Mouse (Mus musculus) layer of hippocampus, adult 18-20 months (tissue): ENCODE data around the gene Col9a1. TPM values are rescaled to one million over a fixed set of nuclear protein-coding genes. Genes with fewer than 3 reads are reported as not detected.

Experiments
- DNase-seq, 2 experiments: peaks; one replicate each; pipeline ENCODE4 v3.0.0; 2022; ENCODE audit warnings: low spot score in 2 of 2
- total RNA-seq, 2 experiments: library from RNA; stranded (reverse); gene quantifications; 2 replicates each; pipeline ENCODE4 v1.2.3; 2021

Col9a1 gene
- total RNA-seq, 2 experiments from 2014 or later = 0.25 to 0.30 TPM

DNA sequence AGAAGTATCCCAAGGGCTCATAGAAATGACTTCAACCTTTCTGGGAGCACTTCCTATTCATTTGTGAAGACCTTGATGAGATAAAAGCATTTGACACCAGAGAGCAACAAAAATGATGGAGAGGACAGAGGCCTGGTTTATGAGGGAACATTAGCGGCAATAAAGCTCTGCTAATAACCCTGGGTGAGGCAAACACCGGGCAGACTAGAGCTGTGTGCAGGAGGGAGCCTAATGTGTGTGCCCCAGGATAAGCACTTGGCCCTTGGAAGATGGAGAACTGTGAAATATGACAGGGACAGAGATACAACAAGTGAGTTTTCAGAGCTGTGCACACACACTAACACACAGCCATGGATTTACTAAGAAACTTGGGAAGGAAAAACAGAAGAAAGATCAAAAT is 115.1 kb downstream of the Col9a1 start:
- no peak for DNase-seq

- no peak for DNase-seq
These were observed 117.9 kb downstream of the Col9a1 start for GRCm38 (mm10) chr1:24294979-24295942.

DNA sequence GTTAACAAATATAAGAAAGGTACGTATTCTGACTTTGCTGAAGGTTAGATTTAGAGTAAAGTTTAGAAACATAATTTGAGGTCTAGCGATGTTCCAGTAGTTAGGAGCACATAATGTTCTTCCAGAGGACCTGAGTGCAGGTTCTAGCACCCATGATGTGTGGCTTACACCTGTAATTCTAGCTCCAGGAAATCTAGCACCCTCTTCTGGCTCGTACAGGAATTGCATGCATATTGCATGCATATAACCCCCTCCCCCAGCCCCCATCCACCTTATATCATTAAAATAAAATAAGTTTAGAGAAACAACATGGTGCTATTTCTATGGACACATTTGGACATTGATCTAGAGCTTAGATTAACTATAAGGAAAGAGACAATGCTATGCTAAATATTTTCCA is 123.3 kb downstream of the Col9a1 start:
- no peak for DNase-seq

Other genes starting within 250 kb of the Col9a1 start
- gene Sdhaf4, start 172.0 kb upstream of the Col9a1 start, total RNA-seq = 10 to 100 TPM; 50.7 to 54.3 TPM
- 10 to 100 TPM; 23.5 to 23.8 TPM for gene Fam135a, start 77.3 kb upstream of the Col9a1 start, total RNA-seq